Mouse (Mus musculus) G1E (cell line): Measurements from ENCODE around the gene Pak7.

Experiments
- CTCF ChIP-seq: IDR thresholded peaks from 2 replicates; pipeline ENCODE4 v1.5.1; 2012; ENCODE audit warnings: low read depth, low read length, inconsistent platforms, mixed read lengths
- GATA1 ChIP-seq: IDR thresholded peaks from 2 replicates; pipeline ENCODE4 v1.6.1; 2012; ENCODE audit warnings: borderline replicate concordance, low read length, inconsistent platforms, mixed read lengths
- POLR2AphosphoS5 ChIP-seq: IDR thresholded peaks from 2 replicates; pipeline ENCODE4 v1.6.1; 2012; ENCODE audit warnings: low read depth, low read length, inconsistent platforms; ENCODE audit not compliant: insufficient replicate concordance
- TAL1 ChIP-seq: conservative IDR thresholded peaks from 2 replicates; pipeline ENCODE4 v1.6.1; 2012; ENCODE audit warnings: low read depth, low read length, inconsistent platforms, mixed read lengths

GRCm38 (mm10) chr2:136309313-136309712, 78.5 kb downstream of the Pak7 start:
- TF ChIP-seq CTCF: no peak
- TF ChIP-seq POLR2AphosphoS5: no peak
- TF ChIP-seq TAL1: no peak
- TF ChIP-seq GATA1: no peak
